Mouse (Mus musculus) megakaryocyte, embryonic 14.5 days (primary cell): Measurements from ENCODE around the gene Sh3bgrl3.

Source experiments
- FLI1 ChIP-seq: IDR thresholded peaks from 2 replicates; pipeline ENCODE4 v1.6.1; 2012; ENCODE audit warnings: low read length, inconsistent platforms, mixed read lengths
- GATA1 ChIP-seq: IDR thresholded peaks from 3 replicates; pipeline ENCODE4 v1.6.1; 2012; ENCODE audit warnings: mixed read lengths, low read length, inconsistent platforms, borderline replicate concordance

- TF ChIP-seq GATA1 (no peak), FLI1 (no peak)
Measured at GRCm38 (mm10) chr4:134092382-134093288, 36.0 kb downstream of the Sh3bgrl3 start.
